In genomic region chr6:143327788-143328187, GRCm38 (mm10) we compare ENCODE assay signal across 12 mouse cellular contexts.
DNase-seq lines count a peak whose midpoint lies in the region; ATAC-seq and TF ChIP-seq lines count a peak whose summit lies in the region.
"Had no signal": no experiment of that assay in that cellular context is flagged by ENCODE, and none has a peak within 500 bp of the region (broad histone marks: within the 10 kb centered on the region; RNA-seq: fewer than 3 reads in every experiment).

No protein-coding gene starts in this region.

- TF ChIP-seq POLR2A in lung, adult 2 months (IDR thresholded peaks at IDR 0.05; ENCODE audit: borderline replicate concordance, extremely low read depth, low read depth, low read length), result no peak
- TF ChIP-seq POLR2A in ES-Bruce4 (IDR thresholded peaks at IDR 0.05; ENCODE audit: insufficient read depth, low read length), result no peak

- no peaks in the 10 kb centered on the region for H3K36me3 ChIP-seq in heart, embryonic 12.5 days
- no peaks in the 10 kb centered on the region for H3K36me3 ChIP-seq in ES-Bruce4 (ENCODE audit: control insufficient read depth, insufficient read depth, low read length, poor library complexity, severe bottlenecking)
- H3K36me3 ChIP-seq in liver, embryonic 14.5 days (replicated peaks; ENCODE audit: control insufficient read depth, insufficient read depth, low read depth), result no peaks in the 10 kb centered on the region
- H3K36me3 ChIP-seq in forebrain, embryonic 16.5 days (ENCODE audit: control insufficient read depth, insufficient read depth), result no peaks in the 10 kb centered on the region
- H3K36me3 ChIP-seq: liver, embryonic 13.5 days had no signal

- TF ChIP-seq EP300 in ES-Bruce4 (IDR thresholded peaks at IDR 0.05; ENCODE audit: insufficient read depth, low read depth, low read length), result no peak
- no peak for TF ChIP-seq EP300 in liver, embryonic 14.5 days (IDR thresholded peaks at IDR 0.05; ENCODE audit: low read depth)

- intact Hi-C loops in heart, postnatal 10 days (cut with DNase I), result loop anchor here (10.0 kb wide), 1 partner anchor 137 kb away; no protein-coding TSS in a partner anchor

- H3K4me1 ChIP-seq in heart, embryonic 12.5 days (replicated peaks), result peaks cover 10% of the 10 kb centered on the region
- H3K4me1 ChIP-seq in lung, adult 2 months (ENCODE audit: control insufficient read depth, insufficient read depth, low read length), result peaks cover 3% of the 10 kb centered on the region; the same call in 1 of the 2 replicates
- H3K4me1 ChIP-seq in ES-Bruce4 (ENCODE audit: control insufficient read depth, insufficient read depth, low read length), result no peaks in the 10 kb centered on the region
- no peaks in the 10 kb centered on the region for H3K4me1 ChIP-seq in liver, embryonic 14.5 days (replicated peaks; ENCODE audit: control insufficient read depth in 2 of 2, insufficient read depth in 2 of 2, low read length in 1 of 2)
- H3K4me1 ChIP-seq in forebrain, embryonic 16.5 days (replicated peaks; ENCODE audit: control insufficient read depth, insufficient read depth, low read length), result peaks cover 6% of the 10 kb centered on the region; the same call in 1 of the 2 replicates
- H3K4me1 ChIP-seq: liver, embryonic 13.5 days had no signal

- 0 out of 2 replicates have a peak, but pooled peaks have one; percentile 11 for TF ChIP-seq CTCF in lung, adult 2 months (IDR thresholded peaks at IDR 0.05; ENCODE audit: insufficient read depth, low read length)
- TF ChIP-seq CTCF in ES-Bruce4 (IDR thresholded peaks at IDR 0.05; ENCODE audit: low read depth, low read length), result peak; percentile 55
- TF ChIP-seq CTCF in liver, embryonic 14.5 days (IDR thresholded peaks at IDR 0.05; ENCODE audit: low read depth), result peak; percentile 55

- H3K27ac ChIP-seq in heart, embryonic 12.5 days (ENCODE audit: poor library complexity, severe bottlenecking), result no peak overlapping the region
- no peak overlapping the region for H3K27ac ChIP-seq in ES-Bruce4 (ENCODE audit: insufficient read depth, low read length)
- H3K27ac ChIP-seq in liver, embryonic 14.5 days, result no peak overlapping the region
- no peak overlapping the region for H3K27ac ChIP-seq in forebrain, embryonic 16.5 days (ENCODE audit: low read length)
- H3K27ac ChIP-seq: liver, embryonic 13.5 days had no signal

- peak overlapping the region; percentile 14; the same call in 1 of the 2 replicates for H3K4me2 ChIP-seq in heart, embryonic 12.5 days
- H3K4me2 ChIP-seq in liver, embryonic 14.5 days (ENCODE audit: low read depth), result no peak overlapping the region
- no peak overlapping the region for H3K4me2 ChIP-seq in forebrain, embryonic 16.5 days (ENCODE audit: low read length)
- H3K4me2 ChIP-seq: midbrain, embryonic 11.5 days had no signal

- no peak for ATAC-seq in heart, embryonic 12.5 days (ENCODE audit: insufficient number of reproducible peaks, low FRiP score)
- ATAC-seq in liver, embryonic 14.5 days (ENCODE audit: insufficient read depth), result no peak
- no peak for ATAC-seq in forebrain, embryonic 16.5 days

- 79% methylated on average over 8 of the region's 8 CpGs for WGBS in heart, embryonic 12.5 days
- 89% methylated on average over 8 of the region's 8 CpGs for WGBS in lung, adult 2 months
- WGBS in liver, embryonic 14.5 days (ENCODE audit: insufficient replicate concordance), result 68% methylated on average over 8 of the region's 8 CpGs
- whole genome bisulfite sequencing in forebrain, embryonic 16.5 days, result 92% methylated on average over 8 of the region's 8 CpGs

- no peak overlapping the region for H3K4me3 ChIP-seq in heart, embryonic 12.5 days
- no peak overlapping the region for H3K4me3 ChIP-seq in lung, adult 2 months (replicated peaks; ENCODE audit: extremely low read depth, low read depth, low read length)
- H3K4me3 ChIP-seq in ES-Bruce4 (ENCODE audit: low read depth, low read length), result no peak overlapping the region
- no peak overlapping the region for H3K4me3 ChIP-seq in liver, embryonic 14.5 days (ENCODE audit: insufficient read depth in 1 of 2, low read depth in 2 of 2, low read length in 2 of 2)
- no peak overlapping the region for H3K4me3 ChIP-seq in forebrain, embryonic 16.5 days (replicated peaks; ENCODE audit: low read length)

- no peak overlapping the region for H3K9ac ChIP-seq in heart, embryonic 12.5 days
- H3K9ac ChIP-seq in ES-Bruce4 (ENCODE audit: low read depth, poor library complexity, severe bottlenecking), result no peak overlapping the region
- H3K9ac ChIP-seq in liver, embryonic 14.5 days (replicated peaks), result no peak overlapping the region
- H3K9ac ChIP-seq in forebrain, embryonic 16.5 days (replicated peaks; ENCODE audit: low read depth, low read length), result no peak overlapping the region
- H3K9ac ChIP-seq: liver, embryonic 13.5 days had no signal

- no peaks in the 10 kb centered on the region for H3K9me3 ChIP-seq in heart, embryonic 12.5 days (replicated peaks)
- no peaks in the 10 kb centered on the region for H3K9me3 ChIP-seq in ES-Bruce4 (replicated peaks; ENCODE audit: control insufficient read depth, insufficient read depth, low read length, poor library complexity, severe bottlenecking)
- H3K9me3 ChIP-seq in liver, embryonic 14.5 days (ENCODE audit: control insufficient read depth, low read length), result no peaks in the 10 kb centered on the region
- no peaks in the 10 kb centered on the region for H3K9me3 ChIP-seq in forebrain, embryonic 16.5 days (ENCODE audit: control insufficient read depth, low read length)

- no peaks in the 10 kb centered on the region for H3K27me3 ChIP-seq in heart, embryonic 12.5 days (replicated peaks)
- no peaks in the 10 kb centered on the region for H3K27me3 ChIP-seq in ES-Bruce4 (ENCODE audit: control insufficient read depth, insufficient read depth, low read length, poor library complexity, severe bottlenecking)
- no peaks in the 10 kb centered on the region for H3K27me3 ChIP-seq in liver, embryonic 14.5 days (ENCODE audit: control insufficient read depth, insufficient read depth, low read length)
- no peaks in the 10 kb centered on the region for H3K27me3 ChIP-seq in forebrain, embryonic 16.5 days (replicated peaks; ENCODE audit: control insufficient read depth, insufficient read depth, low read length)
- H3K27me3 ChIP-seq: liver, embryonic 13.5 days had no signal

- no peak for DNase-seq in heart, postnatal 10 days
- DNase-seq in lung, adult 2 months, result no peak
- DNase-seq in lung, postnatal 36 days, result no peak
- DNase-seq in liver, embryonic 14.5 days (ENCODE audit: low read depth in 3 of 3, low spot score in 3 of 3), result no peak
- no peak for DNase-seq in urinary bladder, postnatal 36 days (ENCODE audit: low spot score in 2 of 2)
- DNase-seq: kidney, adult 8-10 months; liver, embryonic 13.5 days; right cerebral cortex, postnatal 14 days had no signal
